Mouse (Mus musculus) heart, adult 11 months (tissue): Measurements from ENCODE around the gene Rassf7.
A peak's percentile ranks its signal among the peaks of the same experiment; 100 is the strongest.

Experiments used
- DNase-seq: peaks from one replicate; pipeline ENCODE4 v3.0.0; 2022

The Rassf7 gene

DNA sequence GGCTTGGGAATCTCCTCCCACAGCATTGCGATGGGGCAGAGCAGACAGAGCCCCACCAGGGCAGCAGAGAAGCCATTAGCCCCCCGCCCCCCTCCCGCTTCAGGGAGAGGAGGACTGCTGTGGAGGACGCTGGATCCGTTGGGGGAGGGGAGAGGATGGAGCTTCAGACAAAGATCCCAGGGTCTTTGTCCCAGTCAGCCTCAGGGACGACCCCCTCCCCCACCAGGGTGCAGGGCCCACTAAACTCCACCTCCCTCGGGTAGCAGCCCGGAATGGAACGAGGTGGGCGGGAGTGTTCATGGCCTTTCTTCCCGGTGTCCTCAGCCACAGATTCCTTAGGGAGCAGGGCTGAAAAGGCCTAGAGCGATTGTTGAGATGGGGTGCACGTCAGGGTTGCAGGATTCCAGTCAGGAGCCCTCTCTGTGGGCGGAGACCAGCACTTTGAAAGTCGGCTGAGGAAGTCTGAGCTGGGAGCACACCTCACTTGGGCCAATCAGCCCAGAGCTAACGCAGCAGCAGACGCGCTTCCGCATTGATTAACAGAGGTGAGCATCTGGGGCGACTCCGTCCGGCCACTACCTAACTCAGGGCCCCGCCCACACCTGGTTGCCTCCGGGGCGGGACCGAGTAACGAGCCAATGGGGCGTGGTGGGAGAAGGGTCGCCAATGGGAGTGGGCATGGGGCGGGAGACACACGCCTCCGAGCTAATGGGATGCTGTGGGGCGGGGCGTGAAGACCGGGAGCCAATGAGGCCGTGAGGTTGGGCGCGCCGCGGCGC lies at the start of gene Rassf7:
Gene Rassf7, plus strand, starts transcription at position 760 of the 779 bp plus-strand sequence.
- peak; percentile 99 for DNase-seq

DNA sequence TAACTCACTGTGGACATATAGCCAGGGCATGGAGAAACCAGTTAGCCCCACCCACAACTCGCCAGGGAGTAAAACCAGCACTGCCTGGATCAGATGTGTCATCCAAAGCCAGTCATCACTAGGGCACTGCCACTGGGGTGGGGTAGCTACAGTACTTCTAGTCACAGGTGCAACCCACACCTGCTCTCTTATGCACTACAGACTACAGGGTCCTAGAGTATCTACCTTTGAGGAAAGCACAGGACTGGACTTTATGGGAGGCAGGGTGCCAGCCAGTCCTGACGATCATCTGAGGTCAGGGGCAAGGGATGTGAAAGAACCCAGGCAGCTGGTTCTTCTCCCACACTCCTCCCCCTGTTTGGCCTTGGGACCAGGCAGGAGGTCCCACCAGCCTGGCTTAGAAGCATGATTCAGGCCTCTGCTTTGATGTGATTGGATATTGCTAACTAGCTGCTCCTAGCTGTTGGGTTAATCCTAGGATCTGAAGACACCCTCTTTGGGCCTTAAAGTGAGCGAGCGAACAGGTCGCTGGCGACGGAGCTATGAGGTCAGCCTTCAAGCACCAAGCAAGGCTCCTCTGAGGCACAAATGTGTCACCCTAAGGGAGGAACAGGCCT lies 47.7 kb upstream of the Rassf7 start:
- DNase-seq: peak; percentile 97

DNA sequence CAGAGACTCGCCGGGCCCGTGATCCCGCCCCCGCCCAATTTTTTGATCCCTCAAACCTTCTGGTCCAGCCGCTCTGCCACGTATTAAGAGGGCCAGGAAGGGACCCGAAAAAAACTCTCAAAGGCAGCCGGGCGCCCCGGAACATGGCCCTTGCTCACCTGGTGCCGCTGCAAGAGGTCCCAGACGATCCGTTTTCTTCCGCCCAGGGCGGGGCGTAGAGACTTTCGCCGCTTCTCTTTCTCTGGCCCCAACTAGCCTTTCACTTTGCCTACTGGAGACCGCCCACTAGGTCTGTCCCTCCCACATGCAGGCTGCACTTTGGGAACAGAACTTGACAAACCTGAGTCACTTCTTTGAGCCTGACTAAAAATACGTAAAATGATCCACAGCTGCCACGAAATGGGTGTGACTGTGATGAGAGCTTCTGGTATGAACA lies 47.1 kb upstream of the Rassf7 start:
- peak; percentile 98 for DNase-seq

DNA sequence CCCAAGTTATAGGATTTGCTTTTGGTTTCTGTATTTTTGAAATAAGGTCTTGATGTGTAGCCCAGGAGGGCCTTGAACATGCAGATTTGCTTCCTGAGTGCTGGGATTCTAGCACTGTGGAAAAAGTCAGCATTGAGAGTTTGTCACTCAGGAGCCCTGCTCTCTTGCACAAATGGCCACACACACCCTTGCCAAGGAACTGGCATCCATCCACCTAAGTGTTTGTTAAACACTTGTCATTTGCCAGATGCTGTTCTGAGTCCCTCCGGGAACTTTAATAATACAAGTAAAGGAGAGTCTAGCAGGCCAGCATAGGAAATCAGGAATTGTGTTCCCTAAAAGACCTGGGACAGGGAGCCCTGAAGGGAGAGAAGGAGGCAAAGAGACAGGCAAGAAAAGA lies 46.4 kb upstream of the Rassf7 start:
- DNase-seq: peak; percentile 86

DNA sequence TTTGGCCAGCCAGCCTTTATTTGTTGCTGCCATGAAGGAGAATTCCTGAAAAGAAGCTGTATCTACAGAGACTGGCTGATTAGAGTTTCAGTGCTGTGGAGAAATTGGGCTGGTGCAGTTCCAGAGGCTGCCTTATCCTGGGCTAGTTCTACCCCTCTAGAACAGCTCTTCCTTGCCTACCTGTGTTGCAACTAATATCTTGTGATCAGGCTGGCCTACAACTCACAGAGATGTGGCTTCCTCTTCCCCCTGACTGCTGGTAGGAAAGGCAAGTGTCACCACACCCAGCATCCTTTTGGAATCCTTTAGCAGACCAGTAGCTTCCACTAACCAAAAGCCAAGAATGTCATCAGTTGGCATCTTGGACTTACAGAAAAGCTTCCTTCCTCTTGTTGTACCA lies 45.8 kb upstream of the Rassf7 start:
- DNase-seq: peak; percentile 87

DNA sequence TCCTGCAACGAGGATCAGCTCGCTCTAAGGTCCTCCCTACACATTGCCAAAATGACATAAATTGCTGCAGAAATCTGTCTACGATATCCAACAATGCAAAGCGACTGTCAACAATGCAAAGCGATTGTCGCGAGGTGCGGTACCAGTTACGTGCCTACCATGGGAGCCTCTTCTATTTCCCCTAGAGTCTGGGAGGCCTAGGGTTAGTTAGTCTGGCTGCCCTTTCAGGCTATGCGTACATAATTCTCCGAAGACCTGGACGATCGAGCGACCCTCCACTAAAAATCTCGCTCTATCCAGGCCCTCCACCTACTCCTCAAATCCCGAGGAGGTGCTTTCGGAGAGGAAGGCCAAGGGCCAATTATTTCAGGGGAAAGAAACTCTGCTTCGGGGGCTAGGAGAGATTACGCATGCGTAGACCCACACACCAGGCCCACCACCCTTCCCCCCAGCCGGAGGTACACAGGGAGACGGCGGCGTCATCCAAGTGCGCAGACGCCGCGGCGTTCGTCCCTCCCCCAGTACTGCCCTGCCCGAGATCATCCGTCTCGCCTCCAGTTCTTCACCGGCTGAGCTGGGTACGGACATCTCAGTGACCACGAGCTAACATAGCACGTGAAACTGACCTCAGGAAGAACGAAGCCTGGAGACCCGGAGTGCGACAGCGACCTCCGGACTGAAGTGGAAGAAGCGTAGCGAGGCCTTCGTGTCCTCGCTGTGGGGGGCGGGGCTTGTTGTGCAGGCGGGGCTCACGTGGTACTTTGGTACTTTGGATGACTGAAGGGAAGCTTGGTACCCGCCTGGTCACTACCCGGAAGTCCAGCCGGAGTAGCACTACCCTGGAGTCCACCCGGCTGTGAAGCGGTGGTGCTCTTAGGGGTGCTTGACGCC lies 43.3 kb upstream of the Rassf7 start, which contains the start of gene Rnh1:
Gene Rnh1, minus strand, starts transcription at position 742 of the 891 bp plus-strand sequence.
- peak; percentile 100 for DNase-seq

DNA sequence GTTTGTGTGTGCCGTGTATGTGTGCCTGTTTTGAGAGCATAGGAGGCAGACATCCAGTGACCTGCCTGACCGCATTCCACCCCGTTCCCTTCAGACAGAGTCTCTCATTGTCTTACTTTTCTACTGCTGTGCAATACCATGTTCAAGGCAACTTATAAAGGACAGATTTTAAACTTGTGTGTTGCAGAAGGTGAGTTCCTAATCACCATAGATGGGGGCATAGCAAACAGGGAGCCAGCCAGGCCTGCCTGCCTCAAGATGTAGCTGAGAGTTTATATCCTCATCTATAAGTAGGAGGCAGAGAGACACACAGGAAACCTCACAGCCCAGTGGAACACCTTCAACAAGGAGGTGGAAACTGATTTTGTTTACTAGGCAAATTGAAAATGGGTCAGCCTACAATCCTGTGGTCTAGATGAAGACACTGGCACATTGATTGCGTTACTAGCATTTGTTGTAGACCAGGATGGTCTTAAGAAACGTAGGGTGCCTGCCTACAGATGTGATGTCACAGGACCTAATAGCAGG lies 42.3 kb upstream of the Rassf7 start:
- peak; percentile 84 for DNase-seq

DNA sequence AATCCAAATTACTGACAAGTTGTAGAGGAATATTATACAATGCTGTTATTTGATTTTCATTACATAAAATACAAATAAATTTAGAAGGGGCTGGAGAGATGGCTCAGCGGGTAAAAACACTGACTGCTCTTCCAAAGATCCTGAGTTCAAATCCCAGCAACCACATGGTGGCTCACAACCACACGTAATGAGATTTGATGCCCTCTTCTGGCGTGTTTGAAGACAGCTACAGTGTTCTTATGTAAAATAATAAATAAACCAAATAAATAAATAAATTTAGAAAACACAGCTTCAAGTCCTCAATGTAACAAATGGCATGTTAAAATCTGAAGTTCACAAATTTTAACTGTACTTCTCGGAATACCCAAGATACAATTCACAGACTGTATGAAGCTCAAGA lies 40.6 kb upstream of the Rassf7 start:
- DNase-seq: no peak

DNA sequence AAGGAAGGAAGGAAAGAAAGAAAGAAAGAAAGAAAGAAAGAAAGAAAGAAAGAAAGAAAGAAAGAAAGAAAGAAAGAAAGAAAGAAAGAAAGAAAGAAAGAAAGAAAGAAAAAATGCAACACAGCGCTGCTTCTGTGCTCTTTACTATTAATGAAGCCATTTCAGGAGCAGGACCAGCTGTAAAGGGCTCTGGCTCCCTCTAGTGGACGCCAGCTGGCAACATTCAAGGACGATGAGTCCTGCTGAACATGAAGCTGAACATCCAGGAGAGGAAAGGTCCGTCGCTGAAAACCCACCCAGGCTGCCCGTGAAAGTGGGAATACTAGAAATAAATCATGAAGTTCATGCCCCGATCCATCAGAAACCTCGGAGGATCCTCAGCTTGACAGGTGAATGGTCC lies 39.5 kb upstream of the Rassf7 start:
- peak; percentile 96 for DNase-seq

DNA sequence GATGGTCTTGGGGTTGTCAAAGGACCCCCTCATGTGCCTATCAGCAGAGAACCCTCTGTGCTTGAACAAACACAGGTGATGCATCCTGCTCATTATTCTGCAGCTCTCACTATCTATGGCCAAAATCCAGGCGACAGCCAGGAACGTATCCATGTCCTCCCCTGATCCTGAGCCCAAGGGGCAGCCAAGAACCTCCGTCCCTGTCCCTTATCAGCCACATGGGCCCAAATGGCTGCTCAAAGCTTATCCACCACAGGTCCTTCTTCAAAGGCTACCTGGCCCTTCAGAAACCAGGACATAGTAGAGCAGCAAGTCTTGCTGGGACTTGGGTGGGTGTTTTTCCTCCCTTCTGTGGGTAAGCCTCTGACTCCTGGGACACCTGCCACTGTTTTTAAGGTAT lies 27.5 kb upstream of the Rassf7 start:
- DNase-seq: peak; percentile 84

DNA sequence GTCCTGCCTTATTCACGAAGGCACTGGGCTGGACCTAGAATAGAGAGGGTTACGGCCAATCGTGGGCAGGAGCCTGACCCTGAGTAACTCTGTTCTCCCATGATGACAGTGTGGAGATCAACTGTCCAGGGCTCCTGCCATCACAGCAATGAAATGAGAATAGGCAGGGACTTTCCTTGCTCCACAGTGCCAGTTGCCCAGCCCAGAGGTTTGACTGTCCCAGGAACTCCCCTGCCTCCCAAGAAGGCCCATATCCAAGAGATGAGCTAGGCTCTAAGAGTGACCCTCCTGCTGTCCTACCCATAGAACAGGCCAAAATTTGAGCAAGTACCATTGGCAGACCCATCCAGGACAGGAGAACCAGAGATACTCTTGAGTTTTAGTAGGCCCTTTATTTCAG lies 26.9 kb upstream of the Rassf7 start:
- DNase-seq: peak; percentile 86

DNA sequence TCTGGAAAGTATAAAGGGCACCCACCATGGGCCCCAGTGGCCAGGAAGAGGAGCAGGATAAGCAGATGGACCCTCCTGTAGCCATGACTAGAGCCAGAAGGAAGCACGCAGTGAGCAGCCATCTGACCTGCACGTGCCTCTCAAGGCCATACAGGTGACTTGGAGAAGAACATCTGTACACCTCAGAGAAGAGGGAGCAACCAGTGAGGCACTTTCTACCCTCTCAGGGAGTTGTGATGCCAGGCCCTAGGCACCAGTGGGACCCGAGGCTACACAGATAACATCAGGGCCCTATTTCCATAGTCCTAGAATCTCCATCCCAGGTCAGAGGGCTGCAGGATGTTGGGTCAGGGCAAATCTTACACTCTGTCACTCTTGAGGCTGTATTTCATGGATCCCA lies 25.4 kb upstream of the Rassf7 start:
- DNase-seq: peak; percentile 86

DNA sequence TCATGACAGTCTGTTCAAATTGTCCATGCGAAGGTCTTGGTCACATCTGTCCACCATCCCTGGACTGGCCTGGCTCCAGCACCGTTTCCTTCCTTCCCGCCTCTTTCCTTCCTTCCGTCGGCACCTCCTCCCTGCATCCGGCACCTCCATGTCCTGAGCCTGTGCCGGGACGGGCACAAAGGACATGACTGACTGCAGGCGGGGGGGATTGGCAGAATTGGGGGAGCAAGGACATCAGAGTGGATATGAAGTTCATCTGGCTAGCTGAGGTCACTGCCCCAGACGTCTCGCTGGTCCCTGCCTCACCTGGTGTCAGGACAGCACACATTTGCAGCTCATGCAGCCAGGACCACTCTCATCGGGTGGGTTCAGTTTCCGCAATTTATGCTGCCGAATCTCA lies 24.6 kb upstream of the Rassf7 start:
- DNase-seq: peak; percentile 97

DNA sequence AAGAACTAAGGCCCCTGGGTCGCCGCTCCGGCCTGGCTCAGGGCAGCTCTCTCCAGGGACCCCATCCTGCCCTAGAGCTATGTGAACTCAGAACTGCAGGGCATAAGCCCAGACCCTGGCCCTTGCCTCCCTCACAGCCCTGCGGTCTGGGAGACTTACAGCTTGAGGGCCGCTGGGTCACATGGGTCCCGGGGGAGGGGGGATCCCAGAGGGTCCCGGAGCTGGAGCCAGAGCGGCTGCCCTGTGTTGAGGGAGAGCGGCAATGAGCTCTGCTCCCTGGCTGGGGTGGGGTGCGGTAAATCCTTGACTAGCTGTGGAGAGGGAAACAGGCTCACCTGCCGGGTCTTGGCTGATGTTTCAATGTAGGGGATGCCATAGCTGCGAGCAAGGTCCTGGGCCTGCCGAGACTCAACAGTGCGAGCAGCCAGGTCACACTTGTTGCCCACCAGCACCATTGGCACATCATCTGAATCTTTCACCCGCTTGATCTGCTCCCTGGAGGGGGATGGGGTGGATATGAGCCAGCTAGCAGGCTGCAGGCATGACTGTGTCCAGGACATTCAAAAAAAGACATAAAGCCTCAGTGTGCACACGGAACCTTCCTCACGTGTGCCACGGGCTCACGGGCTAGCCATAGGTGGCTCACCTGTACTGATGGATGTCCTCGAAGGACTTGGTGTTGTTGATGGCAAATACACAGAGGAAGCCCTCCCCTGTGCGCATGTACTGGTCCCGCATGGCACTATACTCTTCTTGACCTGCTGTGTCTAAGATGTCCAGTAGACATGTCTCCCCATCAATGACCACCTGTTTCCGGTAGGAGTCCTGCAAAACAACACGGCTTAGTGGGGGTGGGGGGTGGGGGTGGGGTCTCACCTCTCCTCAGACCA lies 23.6 kb upstream of the Rassf7 start:
- peak; percentile 94 for DNase-seq

DNA sequence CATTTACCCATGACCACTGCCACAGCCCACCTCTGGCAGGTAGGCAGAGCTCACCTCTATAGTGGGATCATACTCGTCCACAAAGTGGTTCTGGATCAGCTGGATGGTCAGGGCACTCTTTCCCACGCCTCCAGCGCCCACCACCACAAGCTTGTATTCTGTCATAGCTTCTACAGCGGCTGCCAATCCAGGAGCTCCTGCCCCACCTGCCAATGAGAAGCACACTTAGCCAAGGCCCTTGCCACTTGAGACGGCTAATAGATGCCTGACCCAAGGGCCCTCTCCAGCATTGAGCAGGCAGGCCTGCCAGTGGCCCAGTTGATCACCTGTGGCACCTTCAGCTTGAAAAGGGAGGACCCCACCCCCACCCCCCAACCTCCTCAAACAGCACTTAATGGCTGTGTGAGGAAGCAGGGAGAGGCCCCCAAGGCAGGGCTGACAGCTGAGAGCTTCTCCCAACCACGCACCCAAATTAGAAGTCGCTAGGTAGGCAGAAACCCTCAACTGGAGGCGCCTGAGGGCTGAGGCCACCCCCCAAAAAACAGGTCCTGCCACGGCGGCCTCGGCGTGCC lies 22.8 kb upstream of the Rassf7 start:
- peak; percentile 94 for DNase-seq

DNA sequence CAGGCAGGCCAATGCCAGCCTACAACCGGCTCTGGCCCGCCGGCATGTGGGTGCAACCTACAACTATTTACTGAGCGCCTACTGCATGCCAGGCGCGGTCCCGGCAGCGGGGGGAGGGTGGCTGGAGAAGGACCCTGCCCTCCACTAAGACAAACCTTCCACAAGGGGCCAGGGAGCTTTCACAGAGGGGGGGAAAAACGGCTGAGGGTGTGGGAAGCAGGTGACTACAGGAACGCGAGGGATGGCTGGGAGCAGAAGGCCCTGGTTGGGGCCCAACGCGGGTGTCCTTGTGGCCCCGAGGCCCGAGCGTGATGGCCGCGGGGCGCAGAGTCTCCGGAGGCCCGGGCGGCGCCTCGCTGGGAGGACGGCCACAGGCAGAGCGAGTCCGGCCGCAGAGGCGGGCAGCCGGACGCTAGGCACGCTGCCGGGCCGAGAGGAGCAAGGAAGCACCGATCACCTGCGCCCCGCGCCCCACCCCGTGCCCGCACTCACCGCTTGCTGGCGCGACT lies 22.3 kb upstream of the Rassf7 start:
- peak; percentile 95 for DNase-seq

DNA sequence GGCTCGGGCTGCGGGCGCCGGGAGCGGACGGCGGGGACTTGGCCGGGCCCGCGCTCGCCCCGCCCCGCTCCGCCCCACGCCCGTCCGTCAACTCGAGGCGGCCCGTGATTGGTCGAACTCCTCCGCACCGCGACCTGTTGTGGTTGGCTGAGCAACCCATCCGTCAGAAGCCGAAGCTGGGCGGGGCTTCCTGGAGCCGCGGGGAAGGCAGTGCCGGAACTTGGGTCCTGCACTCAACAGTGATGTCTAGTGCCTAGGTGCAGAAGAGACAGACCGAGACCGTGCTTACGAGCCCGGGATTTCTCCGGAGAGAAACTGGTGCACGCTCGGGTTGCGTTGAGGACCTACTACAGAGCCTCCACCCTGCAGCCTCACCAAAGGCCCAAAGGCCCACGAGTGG lies 21.7 kb upstream of the Rassf7 start, which contains the start of the genes Hras and Lrrc56:
Gene Hras, minus strand, starts transcription at position 58 of the 400 bp plus-strand sequence.
Gene Lrrc56, plus strand, starts transcription at position 210 of the 400 bp plus-strand sequence.
- peak; percentile 100 for DNase-seq

DNA sequence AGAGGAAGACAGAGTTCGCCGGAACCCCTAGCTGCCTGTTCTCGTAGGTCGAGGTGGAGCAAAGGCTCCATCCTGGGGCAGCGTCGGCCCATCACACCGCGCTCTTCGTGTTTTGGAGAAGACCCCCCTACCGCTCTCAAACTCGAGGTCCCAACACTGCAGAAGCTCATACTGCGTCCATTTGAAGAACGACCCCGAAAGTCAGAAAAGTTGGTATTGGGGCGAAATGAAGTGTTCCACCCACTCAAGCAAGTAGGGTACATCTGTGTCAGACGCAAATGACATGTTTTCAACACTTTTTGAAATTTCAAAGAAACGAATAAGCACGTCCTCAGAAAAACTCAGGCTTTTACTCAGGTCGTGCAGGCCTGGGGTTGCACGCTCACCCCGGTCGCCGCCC lies 21.3 kb upstream of the Rassf7 start:
- DNase-seq: no peak

DNA sequence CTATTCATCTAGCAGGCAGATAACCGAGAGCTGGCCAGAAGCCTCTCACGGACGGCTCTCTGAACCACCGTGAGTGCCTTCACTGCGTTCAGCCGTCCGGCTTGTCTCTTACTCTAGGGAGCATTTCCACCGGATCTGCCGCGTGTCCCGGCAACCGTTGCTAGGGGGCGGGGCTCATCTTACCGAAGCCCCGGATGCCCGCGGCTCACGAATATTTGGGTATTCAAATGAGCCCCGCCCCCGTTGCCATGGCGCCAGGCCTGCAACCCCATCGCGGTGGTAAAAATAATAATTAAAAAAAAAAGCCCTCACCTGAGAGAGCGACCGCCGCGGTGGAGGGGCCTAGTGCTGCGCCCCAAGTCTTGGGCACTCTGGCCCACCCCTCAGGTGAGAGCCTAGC lies 20.8 kb upstream of the Rassf7 start:
- peak; percentile 99 for DNase-seq

DNA sequence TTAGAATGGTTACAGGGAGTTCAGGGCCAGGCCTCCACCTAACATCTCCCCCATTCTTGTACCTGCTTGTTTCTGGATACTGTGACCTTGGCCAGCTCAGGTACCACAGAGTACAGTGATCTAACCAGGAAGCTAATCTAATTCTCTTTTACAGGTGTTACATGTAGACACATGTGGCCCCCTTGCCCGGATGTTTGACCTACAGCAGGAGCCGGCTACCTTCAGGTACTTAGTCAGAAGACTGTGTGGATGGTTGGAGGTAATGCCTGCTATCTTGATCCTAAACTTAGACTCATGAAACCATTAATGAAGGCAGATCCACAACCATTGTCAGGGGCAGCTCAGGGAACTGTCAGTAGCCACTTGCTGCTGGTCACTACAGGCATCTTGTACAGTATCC lies 19.9 kb upstream of the Rassf7 start:
- DNase-seq: peak; percentile 90

DNA sequence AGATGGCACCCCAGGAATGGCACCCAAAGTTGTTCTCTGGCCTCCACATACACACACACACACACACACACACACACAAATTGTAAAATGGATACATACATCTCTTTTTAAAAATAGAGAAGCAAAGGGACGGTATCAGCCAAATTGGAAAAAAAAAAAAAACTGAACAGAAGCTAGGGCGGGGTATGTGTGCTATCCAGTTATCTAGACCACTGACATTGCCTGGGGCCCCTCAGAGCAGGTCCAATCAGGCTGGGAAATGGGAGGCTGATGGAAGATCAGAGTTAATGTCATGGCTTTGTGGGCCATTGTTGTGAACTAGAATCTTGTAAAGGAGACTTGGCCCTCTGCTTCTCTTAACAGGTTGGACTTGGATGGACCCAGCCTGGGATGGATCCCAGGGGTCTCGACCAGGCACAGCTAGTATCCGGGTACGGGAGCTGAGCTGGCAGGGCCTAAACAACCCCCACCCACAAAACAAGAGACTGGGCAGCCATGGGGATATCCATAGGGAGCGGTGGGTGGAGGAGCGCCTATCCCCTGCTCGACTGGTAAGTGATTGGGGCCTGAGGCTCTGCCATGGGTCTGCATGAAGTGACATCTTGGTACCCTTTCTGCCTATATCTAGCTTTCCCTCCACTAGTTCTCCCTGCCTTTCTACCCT lies 18.9 kb upstream of the Rassf7 start:
- peak; percentile 88 for DNase-seq
